Mouse (Mus musculus): ENCODE measurements around the gene Mpc1. TPM values are rescaled to one million over a fixed set of nuclear protein-coding genes. Genes with fewer than 3 reads are reported as not detected.
"Not testable (repeated sequence)": the region's sequence is repeated elsewhere in the genome, so short reads cannot be mapped to it uniquely, and the experiment has no call there.

Gene Mpc1
- polyA plus RNA-seq, 1 experiment from 2014 or later: 366 TPM

GRCm38 (mm10) chr17:8302772-8303438 lies 20.2 kb downstream of the Mpc1 start:
- H3K4me3 ChIP-seq (ENCODE audit: low read depth, low read length): no peak overlapping the region
- ATAC-seq: no peak
- no peaks in the 10 kb centered on the region for H3K9me3 ChIP-seq (replicated peaks; ENCODE audit: control insufficient read depth, low read length)
- no peak overlapping the region for H3K27ac ChIP-seq (ENCODE audit: low read depth, low read length)
- peaks cover 4% of the 10 kb centered on the region; the same call in 1 of the 2 replicates for H3K36me3 ChIP-seq (ENCODE audit: control insufficient read depth, insufficient read depth, low read length)
- no peaks in the 10 kb centered on the region for H3K4me1 ChIP-seq (ENCODE audit: control insufficient read depth, insufficient read depth, low read length)
- no peak overlapping the region for H3K9ac ChIP-seq (ENCODE audit: low read length)
- no peaks in the 10 kb centered on the region for H3K27me3 ChIP-seq (replicated peaks; ENCODE audit: control insufficient read depth, insufficient read depth, low read length)
- DNase-seq (ENCODE audit: low spot score): no peak
- H3K4me2 ChIP-seq (ENCODE audit: low read length): no peak overlapping the region
- 77% methylated on average over 7 of the region's 7 CpGs for WGBS

- no peak overlapping the region for H3K9ac ChIP-seq (ENCODE audit: low read length)
- DNase-seq (ENCODE audit: low spot score) (no peak), ATAC-seq (no peak)
- no peaks in the 10 kb centered on the region for H3K36me3 ChIP-seq (ENCODE audit: control insufficient read depth, insufficient read depth, low read length)
- no peak overlapping the region for H3K4me3 ChIP-seq (ENCODE audit: low read depth, low read length)
- no peaks in the 10 kb centered on the region for H3K4me1 ChIP-seq (ENCODE audit: control insufficient read depth, insufficient read depth, low read length)
- no peaks in the 10 kb centered on the region for H3K27me3 ChIP-seq (replicated peaks; ENCODE audit: control insufficient read depth, insufficient read depth, low read length)
- no peaks in the 10 kb centered on the region for H3K9me3 ChIP-seq (replicated peaks; ENCODE audit: control insufficient read depth, low read length)
- H3K4me2 ChIP-seq (ENCODE audit: low read length): no peak overlapping the region
- no peak overlapping the region for H3K27ac ChIP-seq (ENCODE audit: low read depth, low read length)
- 76% methylated on average over 5 of the region's 5 CpGs for WGBS
These were observed 21.0 kb downstream of the Mpc1 start for GRCm38 (mm10) chr17:8303671-8304070.

GRCm38 (mm10) chr17:8305801-8306200 lies 23.1 kb downstream of the Mpc1 start:
- ATAC-seq: no peak
- no peak overlapping the region for H3K4me2 ChIP-seq (ENCODE audit: low read length)
- no peak overlapping the region for H3K4me3 ChIP-seq (ENCODE audit: low read depth, low read length)
- no peaks in the 10 kb centered on the region for H3K36me3 ChIP-seq (ENCODE audit: control insufficient read depth, insufficient read depth, low read length)
- no peaks in the 10 kb centered on the region for H3K9me3 ChIP-seq (replicated peaks; ENCODE audit: control insufficient read depth, low read length)
- no peak overlapping the region for H3K27ac ChIP-seq (ENCODE audit: low read depth, low read length)
- no peaks in the 10 kb centered on the region for H3K4me1 ChIP-seq (ENCODE audit: control insufficient read depth, insufficient read depth, low read length)
- no peaks in the 10 kb centered on the region for H3K27me3 ChIP-seq (replicated peaks; ENCODE audit: control insufficient read depth, insufficient read depth, low read length)
- H3K9ac ChIP-seq (ENCODE audit: low read length): no peak overlapping the region
- DNase-seq (ENCODE audit: low spot score): no peak
- WGBS: 35% methylated on average over 3 of the region's 3 CpGs

- H3K27me3 ChIP-seq (replicated peaks; ENCODE audit: control insufficient read depth, insufficient read depth, low read length): no peaks in the 10 kb centered on the region
- no peaks in the 10 kb centered on the region for H3K36me3 ChIP-seq (ENCODE audit: control insufficient read depth, insufficient read depth, low read length)
- H3K9ac ChIP-seq (ENCODE audit: low read length): peak within 1 kb of the TSS; percentile 79
- H3K4me3 ChIP-seq (ENCODE audit: low read depth, low read length): peak within 1 kb of the TSS; percentile 83
- peak within 1 kb of the TSS; percentile 70; the same call in 1 of the 2 replicates for H3K27ac ChIP-seq (ENCODE audit: low read depth, low read length)
- peak; percentile 97 for ATAC-seq
- WGBS: 0% methylated on average over 49 of the region's 54 CpGs
- DNase-seq (ENCODE audit: low spot score): peak; percentile 98
- no peaks in the 10 kb centered on the region for H3K9me3 ChIP-seq (replicated peaks; ENCODE audit: control insufficient read depth, low read length)
- peaks cover 10% of the 10 kb centered on the region for H3K4me1 ChIP-seq (ENCODE audit: control insufficient read depth, insufficient read depth, low read length)
- peak within 1 kb of the TSS; percentile 71 for H3K4me2 ChIP-seq (ENCODE audit: low read length)
These were observed 28.3 kb downstream of the Mpc1 start, which contains the start of gene Sft2d1 for GRCm38 (mm10) chr17:8310838-8311614. Sft2d1 (plus strand) TSS chr17:8311102.

GRCm38 (mm10) chr17:8311751-8312150 lies 29.0 kb downstream of the Mpc1 start:
- H3K27ac ChIP-seq (ENCODE audit: low read depth, low read length): no peak overlapping the region
- peaks cover 10% of the 10 kb centered on the region for H3K4me1 ChIP-seq (ENCODE audit: control insufficient read depth, insufficient read depth, low read length)
- WGBS: 61% methylated on average over 3 of the region's 3 CpGs
- H3K9me3 ChIP-seq (replicated peaks; ENCODE audit: control insufficient read depth, low read length): no peaks in the 10 kb centered on the region
- H3K36me3 ChIP-seq (ENCODE audit: control insufficient read depth, insufficient read depth, low read length): no peaks in the 10 kb centered on the region
- ATAC-seq (no peak), DNase-seq (ENCODE audit: low spot score) (no peak)
- peak overlapping the region; percentile 71 for H3K4me2 ChIP-seq (ENCODE audit: low read length)
- peak overlapping the region; percentile 83 for H3K4me3 ChIP-seq (ENCODE audit: low read depth, low read length)
- H3K9ac ChIP-seq (ENCODE audit: low read length): peak overlapping the region; percentile 79
- H3K27me3 ChIP-seq (replicated peaks; ENCODE audit: control insufficient read depth, insufficient read depth, low read length): no peaks in the 10 kb centered on the region

GRCm38 (mm10) chr17:8313976-8314375 lies 31.3 kb downstream of the Mpc1 start:
- Histone ChIP-seq H3K27me3 (replicated peaks; ENCODE audit: control insufficient read depth, insufficient read depth, low read length) (no peaks in the 10 kb centered on the region), H3K4me2 (ENCODE audit: low read length) (no peak overlapping the region), H3K36me3 (ENCODE audit: control insufficient read depth, insufficient read depth, low read length) (no peaks in the 10 kb centered on the region), H3K4me1 (ENCODE audit: control insufficient read depth, insufficient read depth, low read length) (peaks cover 10% of the 10 kb centered on the region), H3K27ac (ENCODE audit: low read depth, low read length) (no peak overlapping the region), H3K9me3 (replicated peaks; ENCODE audit: control insufficient read depth, low read length) (no peaks in the 10 kb centered on the region), H3K4me3 (ENCODE audit: low read depth, low read length) (no peak overlapping the region), H3K9ac (ENCODE audit: low read length) (no peak overlapping the region)
- DNase-seq (ENCODE audit: low spot score): no peak
- ATAC-seq: no peak
- WGBS: 90% methylated on average over 3 of the region's 3 CpGs

- Histone ChIP-seq H3K4me2 (ENCODE audit: low read length) (no peak overlapping the region), H3K4me1 (ENCODE audit: control insufficient read depth, insufficient read depth, low read length) (peaks cover 10% of the 10 kb centered on the region), H3K27ac (ENCODE audit: low read depth, low read length) (no peak overlapping the region), H3K9me3 (replicated peaks; ENCODE audit: control insufficient read depth, low read length) (no peaks in the 10 kb centered on the region), H3K9ac (ENCODE audit: low read length) (no peak overlapping the region), H3K4me3 (ENCODE audit: low read depth, low read length) (no peak overlapping the region), H3K36me3 (ENCODE audit: control insufficient read depth, insufficient read depth, low read length) (peaks cover 4% of the 10 kb centered on the region; the same call in 1 of the 2 replicates), H3K27me3 (replicated peaks; ENCODE audit: control insufficient read depth, insufficient read depth, low read length) (no peaks in the 10 kb centered on the region)
- 0 out of 2 replicates have a peak, but pooled peaks have one; percentile 26 for ATAC-seq
- WGBS: 88% methylated on average over 1 of the region's 1 CpGs
- peak; percentile 28 for DNase-seq (ENCODE audit: low spot score)
These were observed 33.5 kb downstream of the Mpc1 start for GRCm38 (mm10) chr17:8316251-8316650.

GRCm38 (mm10) chr17:8326877-8327276 lies 44.2 kb downstream of the Mpc1 start:
- DNase-seq (ENCODE audit: low spot score); H3K4me3 ChIP-seq (ENCODE audit: low read depth, low read length); H3K4me1 ChIP-seq (ENCODE audit: control insufficient read depth, insufficient read depth, low read length); H3K9me3 ChIP-seq (replicated peaks; ENCODE audit: control insufficient read depth, low read length); H3K4me2 ChIP-seq (ENCODE audit: low read length); H3K27me3 ChIP-seq (replicated peaks; ENCODE audit: control insufficient read depth, insufficient read depth, low read length); ATAC-seq; H3K9ac ChIP-seq (ENCODE audit: low read length); H3K27ac ChIP-seq (ENCODE audit: low read depth, low read length): not testable (repeated sequence)
- WGBS: 81% methylated on average over 9 of the region's 11 CpGs
- H3K36me3 ChIP-seq (ENCODE audit: control insufficient read depth, insufficient read depth, low read length): peaks cover 23% of the 10 kb centered on the region
